Mouse (Mus musculus) thymus, postnatal 14 days (tissue): ENCODE data around the gene Rab34.

Source experiments
- DNase-seq: peaks from one replicate; pipeline ENCODE4 v3.0.0; 2021

Rab34 gene

GRCm38 (mm10) chr11:78165761-78166109 is 22.5 kb upstream of the Rab34 start:
- DNase-seq, result no peak

GRCm38 (mm10) chr11:78166161-78166560 is 22.1 kb upstream of the Rab34 start:
- DNase-seq, result no peak

- no peak for DNase-seq
Measured at GRCm38 (mm10) chr11:78166640-78167039, 21.6 kb upstream of the Rab34 start.

- DNase-seq, result no peak
Measured at GRCm38 (mm10) chr11:78167257-78167959, 20.8 kb upstream of the Rab34 start.

- peak; percentile 87 for DNase-seq
Measured at GRCm38 (mm10) chr11:78168541-78169468, 19.4 kb upstream of the Rab34 start.

GRCm38 (mm10) chr11:78170306-78170705 is 17.9 kb upstream of the Rab34 start:
- no peak for DNase-seq

GRCm38 (mm10) chr11:78171328-78171727 is 16.9 kb upstream of the Rab34 start:
- no peak for DNase-seq

GRCm38 (mm10) chr11:78172034-78172747 is 16.0 kb upstream of the Rab34 start:
- DNase-seq, result no peak

GRCm38 (mm10) chr11:78172748-78173383 is 15.4 kb upstream of the Rab34 start:
- DNase-seq, result no peak

GRCm38 (mm10) chr11:78174506-78174905 is 13.7 kb upstream of the Rab34 start:
- DNase-seq, result no peak

- DNase-seq, result no peak
Measured at GRCm38 (mm10) chr11:78175771-78176401, 12.3 kb upstream of the Rab34 start.

- peak; percentile 96 for DNase-seq
Measured at GRCm38 (mm10) chr11:78176402-78176862, 11.8 kb upstream of the Rab34 start, which contains the start of the genes Nek8 and Tlcd1. TSS of gene Nek8 (minus strand) at chr11:78176675. TSS of gene Tlcd1 (plus strand) at chr11:78176711.

- peak; percentile 38 for DNase-seq
Measured at GRCm38 (mm10) chr11:78176905-78177331, 11.3 kb upstream of the Rab34 start.

GRCm38 (mm10) chr11:78177437-78177836 is 10.8 kb upstream of the Rab34 start:
- peak; percentile 32 for DNase-seq

- peak; percentile 94 for DNase-seq
Measured at GRCm38 (mm10) chr11:78177903-78178858, 10.0 kb upstream of the Rab34 start.

- DNase-seq, result peak; percentile 50
Measured at GRCm38 (mm10) chr11:78178859-78179437, 9.3 kb upstream of the Rab34 start.

- no peak for DNase-seq
Measured at GRCm38 (mm10) chr11:78179438-78179999, 8.7 kb upstream of the Rab34 start.

GRCm38 (mm10) chr11:78180081-78180761 is 8.0 kb upstream of the Rab34 start:
- no peak for DNase-seq

GRCm38 (mm10) chr11:78181830-78182357 is 6.3 kb upstream of the Rab34 start:
- no peak for DNase-seq
